Mouse (Mus musculus) adrenal gland, adult (tissue): Measurements from ENCODE around the gene Dock6.
A peak's percentile ranks its signal among the peaks of the same experiment; 100 is the strongest.

Experiments used
- DNase-seq, 2 experiments: peaks; one replicate each; pipeline ENCODE4 v3.0.0; 2022 to 2023; ENCODE audit warnings: low spot score in 1 of 2; ENCODE audit not compliant: inconsistent age in 2 of 2

Dock6 gene

GRCm38 (mm10) chr9:21847425-21847824, 5.0 kb downstream of the Dock6 start:
- peak in 1 of 2 experiments; percentile 45 for DNase-seq

GRCm38 (mm10) chr9:21846755-21847341, 5.6 kb downstream of the Dock6 start:
- peak; percentile 70 to 77 for DNase-seq

DNA sequence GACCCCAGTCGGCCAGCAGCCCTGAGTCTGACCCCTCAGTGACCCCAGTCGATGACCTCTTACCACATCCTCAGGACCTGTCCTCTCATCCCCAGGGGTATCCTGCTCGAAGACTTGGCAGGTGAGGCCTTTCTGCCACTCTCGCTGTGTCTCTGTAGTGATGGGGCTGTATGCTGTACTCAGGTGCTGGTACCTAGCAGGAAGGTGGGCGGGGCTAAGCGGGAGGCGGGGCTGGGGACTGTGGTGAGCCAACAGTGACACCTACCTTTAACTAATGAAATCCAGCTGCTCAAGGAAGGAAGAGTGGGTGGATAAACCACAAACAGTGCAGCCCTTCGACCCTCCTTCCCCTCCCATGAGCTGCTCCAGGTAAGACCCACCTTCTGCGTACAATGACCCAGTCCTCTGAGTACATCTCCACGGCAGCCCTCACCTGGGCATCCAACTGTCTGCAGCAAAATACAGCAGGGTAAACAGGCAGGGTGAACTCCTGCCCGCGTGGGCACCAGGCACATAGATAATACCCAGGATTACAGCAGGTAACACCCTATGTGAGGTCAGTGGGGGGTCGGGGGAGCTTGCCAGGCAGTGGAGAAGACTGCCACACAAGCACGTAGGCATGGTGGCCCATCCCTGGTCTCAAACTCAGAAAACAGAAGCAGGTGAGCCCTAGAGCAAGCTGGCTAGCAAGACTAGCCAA, 6.9 kb downstream of the Dock6 start:
- DNase-seq, result peak in 1 of 2 experiments; percentile 43

DNA sequence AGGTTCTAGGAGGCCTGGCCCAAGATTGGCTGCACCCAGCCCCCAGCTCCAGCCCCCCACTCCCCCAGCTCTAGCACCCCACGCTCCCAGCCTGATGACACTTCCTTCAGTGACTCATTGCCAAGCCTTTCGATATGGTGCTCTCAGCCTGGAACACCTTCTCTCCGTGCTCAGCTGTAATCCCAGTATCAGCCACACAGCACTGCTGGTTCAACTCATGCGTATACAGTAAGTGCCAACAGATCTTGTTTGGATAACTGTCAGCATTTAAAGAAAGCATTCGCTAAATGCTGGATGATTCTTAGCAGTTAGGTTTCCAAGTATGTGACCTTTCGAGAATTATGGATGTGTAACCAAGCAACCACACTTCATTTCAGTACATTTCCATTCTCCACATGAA, 9.3 kb downstream of the Dock6 start:
- DNase-seq, result peak in 1 of 2 experiments; percentile 71

DNA sequence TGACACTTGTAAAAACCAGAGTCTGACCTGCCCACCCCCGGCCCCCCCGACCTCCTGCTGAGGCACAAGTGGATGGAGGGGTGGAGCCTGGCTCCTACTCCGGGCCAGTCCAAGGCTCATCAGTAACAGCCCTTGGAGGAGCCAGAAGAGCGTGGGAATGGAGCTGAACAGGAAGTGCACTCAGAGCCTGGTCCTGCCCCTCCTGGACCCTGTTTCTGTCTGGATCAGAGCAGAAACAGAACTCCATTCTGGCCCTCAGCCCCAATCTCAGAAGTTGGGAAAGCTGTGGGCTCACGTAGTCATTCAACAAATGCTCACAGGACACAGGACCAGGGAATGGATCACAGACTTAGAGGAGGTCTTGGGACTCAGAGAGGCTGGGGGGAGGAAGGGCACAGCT, 10.0 kb downstream of the Dock6 start:
- DNase-seq, result no peak

- no peak for DNase-seq
Measured at GRCm38 (mm10) chr9:21841340-21841739, 11.1 kb downstream of the Dock6 start.

DNA sequence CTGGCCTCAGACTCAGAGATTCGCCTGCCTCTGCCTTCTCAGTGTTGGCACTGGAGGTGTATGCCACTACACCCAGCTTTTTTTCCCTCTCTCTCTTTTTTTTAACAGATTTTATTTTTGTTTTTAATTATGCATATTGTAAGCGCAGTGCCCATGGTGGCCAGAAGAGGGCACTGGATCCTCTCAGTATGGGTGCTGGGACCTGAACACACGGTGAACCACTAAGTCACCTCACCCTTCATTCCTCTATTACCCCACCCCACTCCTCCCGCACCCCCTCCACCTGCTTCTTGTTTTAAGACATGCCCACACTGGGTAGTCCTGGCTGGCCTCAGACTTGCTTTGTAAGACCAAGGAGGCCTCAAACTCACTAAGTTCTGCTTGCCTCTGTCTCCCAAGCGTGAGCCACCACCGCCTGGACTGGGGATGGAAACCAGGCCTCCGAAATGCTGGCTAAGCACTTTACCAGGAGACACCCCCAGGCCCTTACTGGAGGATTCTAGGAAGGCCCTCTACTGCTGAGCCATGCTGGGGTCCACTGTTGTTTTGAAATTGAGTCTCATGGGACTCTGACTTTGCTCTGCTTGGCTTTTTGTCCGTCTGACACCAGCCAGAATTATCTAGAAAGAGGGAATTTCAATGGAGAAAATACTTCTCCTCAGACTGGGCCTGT, 12.2 kb downstream of the Dock6 start:
- peak in 1 of 2 experiments; percentile 79 for DNase-seq

GRCm38 (mm10) chr9:21837690-21838089, 14.7 kb downstream of the Dock6 start:
- DNase-seq, result no peak

DNA sequence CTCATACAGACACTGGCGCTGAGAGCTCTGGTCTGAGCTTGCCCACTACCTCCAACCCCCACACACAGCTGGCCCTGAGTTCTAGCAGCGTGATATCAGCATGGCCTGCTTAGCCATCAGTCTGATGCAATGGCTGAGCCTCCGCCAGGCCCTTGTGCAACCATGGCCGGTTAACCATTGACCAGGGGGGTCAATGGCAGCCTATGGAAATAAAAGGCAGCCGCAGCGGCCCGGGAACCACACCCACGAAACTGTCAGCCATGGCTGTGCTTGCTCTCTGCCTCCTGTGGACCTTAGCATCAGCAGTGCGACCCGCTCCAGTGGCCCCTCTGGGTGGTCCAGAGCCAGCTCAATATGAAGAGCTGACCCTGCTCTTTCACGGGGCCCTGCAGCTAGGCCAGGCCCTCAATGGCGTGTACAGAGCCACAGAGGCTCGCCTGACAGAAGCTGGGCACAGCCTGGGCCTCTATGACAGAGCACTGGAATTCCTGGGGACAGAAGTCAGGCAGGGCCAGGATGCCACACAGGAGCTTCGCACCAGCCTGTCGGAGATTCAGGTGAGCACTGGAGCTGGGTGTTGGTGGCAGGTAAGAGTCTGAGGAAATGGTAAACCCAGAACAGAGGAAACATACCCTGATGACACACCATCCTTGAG, 17.1 kb downstream of the Dock6 start, which contains the start of gene Angptl8:
TSS of gene Angptl8 (plus strand) at position 253 of the 655 bp plus-strand sequence.
- DNase-seq, result peak in 1 of 2 experiments; percentile 91

DNA sequence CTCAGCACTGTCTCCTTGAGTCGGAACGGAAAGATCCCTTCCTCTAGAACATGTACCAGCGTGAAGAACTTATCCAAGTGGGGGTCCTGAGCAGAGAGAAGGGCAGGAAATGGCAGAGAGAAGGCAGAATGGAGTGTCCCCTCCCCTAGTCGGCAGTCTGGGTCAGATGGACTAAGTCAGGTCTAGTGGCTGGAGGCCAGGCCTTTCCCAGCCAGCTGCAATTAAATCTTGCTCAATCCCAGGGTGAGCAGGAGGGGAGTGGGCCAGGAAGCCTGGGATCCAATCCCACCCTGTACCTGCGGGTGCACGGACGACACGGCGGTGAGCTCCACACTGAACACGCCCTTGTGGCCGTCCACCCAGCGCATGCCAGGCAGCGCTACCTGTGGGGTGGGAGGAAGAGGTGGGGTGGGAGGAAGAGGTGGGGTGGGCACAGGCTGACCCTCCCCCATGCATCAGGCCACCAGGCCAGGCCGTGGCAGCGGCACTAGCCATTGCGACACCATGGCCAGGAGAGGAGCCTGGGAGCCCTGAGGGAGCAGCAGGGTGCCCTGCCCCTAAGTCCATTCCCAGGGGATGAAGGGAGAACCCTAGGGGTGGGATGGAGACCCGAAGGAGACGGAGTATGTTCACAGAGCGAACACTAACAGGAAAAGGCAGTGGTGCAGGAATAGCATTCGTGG, 20.7 kb downstream of the Dock6 start:
- DNase-seq, result peak in 1 of 2 experiments; percentile 71

DNA sequence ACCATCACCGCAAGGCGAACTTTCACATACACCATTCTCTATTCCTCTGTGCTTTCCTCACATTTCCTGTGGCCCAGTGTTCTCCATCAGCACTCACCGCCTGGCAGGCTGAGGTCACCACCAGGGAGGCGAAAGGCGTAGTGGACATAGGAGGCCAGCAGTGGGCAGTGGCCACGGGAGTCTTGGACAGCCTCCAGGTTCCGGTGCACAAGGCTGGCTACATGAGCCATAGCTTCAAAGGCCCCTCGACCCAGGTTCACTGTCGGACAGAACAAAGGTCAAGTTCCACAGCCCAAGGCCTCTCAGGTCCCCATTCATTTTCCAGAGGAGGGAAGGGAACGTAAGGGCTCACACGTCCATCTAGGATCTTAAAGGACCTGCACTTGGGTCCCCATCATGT, 21.5 kb downstream of the Dock6 start:
- peak; percentile 53 to 82 for DNase-seq

DNA sequence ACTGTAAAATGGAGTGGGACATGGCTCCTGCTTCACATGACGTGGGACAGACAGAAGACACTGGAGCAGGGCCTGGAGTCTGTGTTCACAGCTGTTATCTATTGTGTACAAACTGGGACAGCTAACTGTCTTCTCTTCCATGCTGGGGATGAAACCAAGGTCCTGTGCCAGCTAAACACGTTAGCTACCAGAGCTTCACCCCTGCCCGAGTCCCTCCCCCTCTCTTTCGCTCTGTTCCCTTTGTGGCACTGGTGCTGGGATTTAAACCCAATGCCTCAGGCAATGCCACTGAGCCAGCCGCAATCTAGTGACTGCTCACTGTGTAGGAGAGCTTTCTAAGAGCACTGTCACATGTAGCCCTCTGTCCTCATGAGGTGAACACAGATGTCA, 22.0 kb downstream of the Dock6 start:
- no peak for DNase-seq

DNA sequence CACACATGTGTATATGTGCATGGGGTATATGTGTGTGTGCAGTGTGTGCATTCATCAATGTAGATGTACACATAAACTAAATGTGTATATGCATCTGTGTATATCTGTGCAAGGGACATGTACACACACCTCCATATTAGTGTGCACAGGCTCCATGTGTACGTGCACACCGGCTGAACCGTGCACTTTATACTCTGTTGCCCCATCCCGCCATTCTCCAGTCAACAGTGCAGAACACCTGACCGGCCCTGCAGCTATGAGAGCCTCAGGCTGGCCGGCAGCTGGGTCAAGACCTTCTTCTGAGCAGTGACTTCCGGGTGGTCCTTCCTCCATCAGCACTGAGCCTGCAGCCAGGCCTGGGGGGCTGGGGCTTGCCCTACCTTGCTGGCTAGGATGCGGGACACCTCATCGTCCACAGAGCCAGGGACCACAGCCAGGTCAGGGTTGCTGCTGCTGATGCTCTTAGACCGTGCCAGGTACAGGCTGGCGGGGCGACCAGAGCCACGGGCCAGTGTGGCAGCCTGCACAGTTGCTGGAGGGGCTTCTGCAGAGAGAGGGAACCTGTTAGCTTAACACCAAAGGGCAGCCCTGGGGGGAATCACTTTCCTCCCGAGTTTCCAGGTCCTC, 22.5 kb downstream of the Dock6 start:
- DNase-seq, result no peak

- no peak for DNase-seq
Measured at GRCm38 (mm10) chr9:21824366-21824765, 28.1 kb downstream of the Dock6 start.

DNA sequence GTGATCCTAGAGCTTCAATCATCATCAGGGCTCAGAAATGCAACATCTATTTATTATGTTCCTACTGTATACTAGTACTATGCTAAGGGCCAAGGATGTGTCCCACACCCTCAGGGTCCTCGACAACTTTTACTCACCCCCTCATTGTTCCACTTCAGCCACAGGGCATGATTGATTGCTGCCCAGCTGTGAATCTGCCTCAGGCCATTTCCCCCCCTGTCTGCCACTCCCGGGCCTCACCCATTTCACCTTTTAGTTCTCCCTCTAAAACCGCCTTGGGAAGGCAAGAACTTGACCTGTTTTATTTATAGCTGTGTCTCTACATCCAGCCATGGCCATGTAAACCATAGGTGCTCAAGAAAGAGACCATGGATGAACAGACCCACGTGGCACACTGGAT, 28.5 kb downstream of the Dock6 start:
- DNase-seq, result no peak

DNA sequence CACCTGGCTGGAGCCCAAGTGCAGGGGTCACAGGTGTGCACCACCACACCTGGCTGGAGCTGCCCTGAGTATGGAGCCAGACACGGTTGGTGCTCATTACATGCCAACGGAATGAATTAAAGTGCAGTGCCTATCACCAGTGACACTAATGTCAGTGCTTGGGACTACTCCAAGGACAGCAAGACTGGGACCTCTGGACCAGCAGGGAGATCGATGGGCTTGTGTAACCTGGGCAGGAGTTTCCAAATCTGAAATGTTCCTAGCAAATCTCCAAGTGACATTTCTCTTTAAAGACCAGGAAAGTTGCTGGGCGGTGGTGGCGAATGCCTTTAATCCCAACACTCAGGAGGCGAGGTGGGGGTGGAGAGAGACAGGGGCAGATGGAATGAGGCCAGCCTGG, 29.7 kb downstream of the Dock6 start:
- DNase-seq, result peak in 1 of 2 experiments; percentile 67

- no peak for DNase-seq
Measured at GRCm38 (mm10) chr9:21820183-21820582, 32.3 kb downstream of the Dock6 start.

DNA sequence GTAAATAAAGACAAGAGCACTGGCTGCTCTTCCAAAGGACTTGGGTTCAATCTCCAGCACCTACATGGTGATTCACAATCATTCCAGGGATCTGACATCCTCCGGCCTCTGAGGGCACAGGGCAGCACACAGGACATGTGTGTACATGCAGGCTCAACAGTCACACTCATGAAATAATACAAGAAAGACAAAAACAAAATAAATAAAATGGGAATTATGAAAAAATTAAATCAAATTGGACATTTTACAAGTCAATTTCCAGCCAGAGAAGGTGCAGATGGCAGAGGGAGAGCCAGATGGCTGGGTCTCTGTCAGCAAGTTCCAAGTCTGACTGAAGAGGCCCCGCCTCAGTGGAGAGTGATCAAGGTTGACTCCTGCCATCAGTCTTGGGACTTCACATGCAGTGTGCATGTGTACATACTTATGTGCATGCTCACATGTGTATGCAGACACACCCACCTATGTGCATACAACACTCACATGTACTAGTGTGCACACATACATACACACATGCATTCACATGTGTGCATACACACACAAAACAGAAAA, 33.2 kb downstream of the Dock6 start:
- DNase-seq, result no peak

DNA sequence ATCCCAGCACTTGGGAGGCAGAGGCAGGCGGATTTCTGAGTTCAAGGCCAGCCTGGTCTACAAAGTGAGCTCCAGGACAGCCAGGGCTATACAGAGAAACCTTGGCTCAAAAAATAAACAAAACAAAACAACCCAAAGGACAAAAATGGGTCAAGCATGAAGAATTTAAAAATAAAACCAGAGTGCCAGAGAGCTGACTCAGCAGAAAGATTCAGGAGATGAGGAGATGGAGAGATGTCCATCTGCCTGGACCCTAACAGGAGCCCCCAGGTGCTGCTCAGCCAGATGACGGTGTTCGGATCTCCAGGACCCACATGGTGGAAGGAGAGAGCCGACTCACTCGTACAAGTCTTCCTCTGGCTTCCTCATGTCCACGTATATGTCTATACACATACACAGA, 33.9 kb downstream of the Dock6 start:
- no peak for DNase-seq

DNA sequence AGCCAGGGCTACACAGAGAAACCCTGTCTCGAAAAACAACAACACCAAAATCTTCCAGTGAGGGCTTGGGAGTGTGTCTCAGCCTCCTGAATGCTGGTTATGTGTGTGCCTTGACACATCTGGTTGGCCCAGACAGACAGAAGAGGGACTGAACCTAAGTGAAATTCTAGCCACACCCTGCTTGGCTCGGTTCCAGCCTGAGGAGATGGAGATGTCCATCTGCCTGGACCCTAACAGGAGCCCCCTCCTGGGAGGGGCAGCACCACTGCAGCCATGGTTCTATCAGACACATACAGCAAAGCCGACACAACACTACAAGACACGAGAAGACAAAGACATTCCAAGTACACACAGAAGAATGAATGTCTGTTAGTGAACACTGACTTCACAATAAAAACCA, 34.3 kb downstream of the Dock6 start:
- no peak for DNase-seq
